Mouse (Mus musculus): Measurements from ENCODE around the gene Yif1a. TPM values are rescaled to one million over a fixed set of nuclear protein-coding genes. Genes with fewer than 3 reads are reported as not detected.
"Not testable (repeated sequence)": the region's sequence is repeated elsewhere in the genome, so short reads cannot be mapped to it uniquely, and the experiment has no call there.

Yif1a gene
- total RNA-seq, 2 experiments from 2014 or later: 21.6 to 25.5 TPM

DNA sequence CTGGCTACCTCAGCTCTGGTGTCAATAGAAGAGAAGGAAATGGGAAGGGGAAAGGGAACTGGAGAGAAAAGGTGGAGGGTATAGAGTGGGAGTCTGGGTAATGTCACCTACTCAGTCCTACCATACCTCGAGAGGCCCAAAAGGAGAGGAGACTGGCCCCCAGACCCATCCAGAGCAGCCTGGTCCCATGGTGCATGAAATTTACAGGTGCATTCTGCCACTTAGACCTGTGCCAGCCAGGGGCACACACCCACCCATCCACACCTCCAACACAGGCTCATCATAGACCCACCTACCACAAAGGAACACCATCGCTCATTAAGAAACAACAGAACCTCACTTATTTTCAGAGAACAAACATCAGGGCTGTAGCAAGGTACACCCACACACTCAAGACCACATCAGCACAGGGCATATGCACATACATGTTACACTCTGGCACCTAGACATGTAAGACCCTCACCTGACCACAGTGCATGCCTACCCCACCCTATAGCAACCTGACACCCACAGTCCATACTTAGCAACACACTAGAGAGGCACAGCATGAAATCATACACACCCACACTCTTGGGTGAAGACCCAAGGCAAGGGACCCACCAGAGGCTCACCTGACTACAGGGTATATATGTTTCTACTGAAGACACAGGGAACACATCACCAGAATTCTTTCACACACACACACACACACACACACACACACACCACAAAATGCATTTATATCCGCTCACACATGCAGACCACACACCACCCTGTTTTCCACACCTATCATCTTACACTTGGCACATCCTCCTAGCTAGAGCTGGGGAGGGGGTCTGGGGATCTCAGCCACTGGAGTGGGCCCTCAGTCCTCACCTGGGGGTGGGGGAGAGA lies 4.1 kb upstream of the Yif1a start:
- no peak for DNase-seq (ENCODE audit: low spot score in 2 of 2)

DNA sequence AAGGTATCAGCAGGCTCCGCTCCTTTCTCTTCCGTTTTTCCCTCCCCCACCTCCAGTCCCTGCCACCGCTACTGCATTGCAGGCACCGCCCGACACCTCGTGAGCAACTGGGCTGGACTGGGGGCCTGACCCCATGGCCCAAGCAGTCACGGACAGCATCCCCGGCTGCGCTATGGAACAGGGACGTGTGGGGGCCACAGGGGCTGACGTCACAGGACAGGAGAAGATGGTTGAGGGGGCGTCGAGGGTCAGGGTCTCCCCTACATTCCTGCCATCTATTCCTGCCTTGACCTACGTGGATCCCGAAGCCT lies 3.5 kb upstream of the Yif1a start:
- DNase-seq (ENCODE audit: low spot score in 2 of 2): no peak

- peak; percentile 63 to 73 for DNase-seq (ENCODE audit: low spot score in 2 of 2)
Measured at GRCm38 (mm10) chr19:5085145-5085863, 3.0 kb upstream of the Yif1a start, which contains the start of gene Tmem151a. TSS of gene Tmem151a (minus strand) at chr19:5085531.

DNA sequence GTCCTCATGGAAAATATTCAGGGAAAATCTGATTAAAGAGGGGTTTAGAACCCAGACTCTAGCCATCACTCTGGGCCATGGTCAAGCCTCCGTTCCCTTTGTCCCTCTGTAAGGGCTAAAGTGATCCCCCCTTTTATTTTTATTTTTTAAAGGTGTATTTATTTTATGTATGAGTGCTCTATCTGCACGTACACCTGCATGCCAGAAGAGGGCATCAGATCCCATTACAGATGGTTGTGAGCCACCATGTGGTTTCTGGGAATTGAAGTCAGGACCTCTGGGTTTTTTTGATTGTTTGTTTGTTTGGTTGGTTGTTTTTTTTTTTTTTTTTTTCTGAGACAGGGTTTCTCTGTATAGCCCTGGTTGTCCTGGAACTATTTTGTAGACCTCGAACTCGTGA lies 1.8 kb upstream of the Yif1a start:
- DNase-seq (ENCODE audit: low spot score in 2 of 2): not testable (repeated sequence)

DNA sequence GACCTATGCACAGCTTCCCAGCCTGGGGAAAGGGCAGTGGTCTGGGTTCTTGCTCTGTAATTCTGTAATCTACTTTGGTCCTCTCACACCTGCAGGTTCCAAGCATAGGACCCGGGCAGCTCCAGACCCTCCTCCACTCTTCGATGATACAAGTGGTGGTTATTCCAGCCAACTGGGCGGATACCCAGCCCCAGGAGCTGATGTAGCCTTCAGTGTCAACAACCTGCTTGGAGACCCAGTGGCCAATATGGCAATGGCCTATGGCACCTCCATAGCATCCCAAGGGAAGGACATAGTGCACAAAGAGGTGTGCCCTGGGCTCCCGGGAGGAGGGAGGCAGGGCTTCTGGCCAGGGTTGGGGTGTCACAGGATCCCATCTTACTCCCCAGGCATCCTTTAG lies 986 bp downstream of the Yif1a start:
- no peak for DNase-seq (ENCODE audit: low spot score in 2 of 2)

- DNase-seq (ENCODE audit: low spot score in 2 of 2): no peak
Measured at GRCm38 (mm10) chr19:5092083-5092482, 3.7 kb downstream of the Yif1a start.

GRCm38 (mm10) chr19:5093481-5094242 lies 5.3 kb downstream of the Yif1a start:
- DNase-seq (ENCODE audit: low spot score in 2 of 2): no peak

DNA sequence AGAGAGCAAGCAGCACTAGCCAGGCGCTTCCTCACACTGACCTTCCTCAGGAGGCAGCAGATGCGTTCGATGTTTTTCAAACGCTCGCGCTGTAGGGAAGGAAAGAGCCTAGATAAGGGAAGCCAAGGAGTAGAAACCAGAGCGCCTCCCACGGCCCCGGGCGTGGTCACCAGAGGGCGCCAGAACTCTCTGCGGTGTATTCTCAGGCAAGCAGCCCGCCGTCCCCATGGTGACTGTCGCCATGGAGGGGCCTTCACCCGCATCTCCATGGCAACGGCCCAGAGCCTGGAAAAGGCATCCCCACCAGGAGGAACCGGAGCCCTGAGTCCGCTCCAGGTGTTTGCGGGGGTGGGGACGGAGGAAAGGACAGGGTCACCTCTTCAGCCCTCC lies 5.9 kb downstream of the Yif1a start:
- peak; percentile 98 to 99 for DNase-seq (ENCODE audit: low spot score in 2 of 2)

GRCm38 (mm10) chr19:5094746-5095417 lies 6.5 kb downstream of the Yif1a start:
- no peak for DNase-seq (ENCODE audit: low spot score in 2 of 2)

DNA sequence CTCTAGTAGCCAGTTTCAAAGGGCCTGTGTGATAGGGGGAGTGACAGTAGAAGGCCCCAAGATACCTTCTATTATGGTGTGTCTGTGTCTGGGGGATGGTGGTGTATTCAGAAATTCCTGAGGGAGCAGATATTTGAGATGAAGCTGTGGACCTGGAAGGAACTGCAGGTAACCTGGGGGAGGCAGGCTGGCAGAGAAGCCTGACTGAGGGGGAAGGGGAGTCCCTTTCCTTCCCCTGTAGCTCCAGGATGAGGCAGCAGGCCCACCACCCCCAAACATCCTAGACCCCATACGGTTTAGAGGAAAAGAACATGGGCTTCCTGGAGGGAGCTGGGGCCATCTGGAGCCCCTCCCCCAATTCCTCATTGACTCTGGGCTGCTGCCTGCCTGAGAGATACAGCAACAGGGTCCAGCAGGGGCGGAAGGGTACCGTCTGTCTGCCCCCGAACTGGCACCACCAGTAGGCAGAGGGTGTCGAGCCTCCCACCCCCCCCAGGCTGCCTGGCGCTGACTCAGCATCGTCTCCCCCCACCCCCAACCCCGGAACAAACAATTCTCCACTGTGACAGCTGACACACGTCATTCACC lies 7.6 kb downstream of the Yif1a start:
- no peak for DNase-seq (ENCODE audit: low spot score in 2 of 2)

DNA sequence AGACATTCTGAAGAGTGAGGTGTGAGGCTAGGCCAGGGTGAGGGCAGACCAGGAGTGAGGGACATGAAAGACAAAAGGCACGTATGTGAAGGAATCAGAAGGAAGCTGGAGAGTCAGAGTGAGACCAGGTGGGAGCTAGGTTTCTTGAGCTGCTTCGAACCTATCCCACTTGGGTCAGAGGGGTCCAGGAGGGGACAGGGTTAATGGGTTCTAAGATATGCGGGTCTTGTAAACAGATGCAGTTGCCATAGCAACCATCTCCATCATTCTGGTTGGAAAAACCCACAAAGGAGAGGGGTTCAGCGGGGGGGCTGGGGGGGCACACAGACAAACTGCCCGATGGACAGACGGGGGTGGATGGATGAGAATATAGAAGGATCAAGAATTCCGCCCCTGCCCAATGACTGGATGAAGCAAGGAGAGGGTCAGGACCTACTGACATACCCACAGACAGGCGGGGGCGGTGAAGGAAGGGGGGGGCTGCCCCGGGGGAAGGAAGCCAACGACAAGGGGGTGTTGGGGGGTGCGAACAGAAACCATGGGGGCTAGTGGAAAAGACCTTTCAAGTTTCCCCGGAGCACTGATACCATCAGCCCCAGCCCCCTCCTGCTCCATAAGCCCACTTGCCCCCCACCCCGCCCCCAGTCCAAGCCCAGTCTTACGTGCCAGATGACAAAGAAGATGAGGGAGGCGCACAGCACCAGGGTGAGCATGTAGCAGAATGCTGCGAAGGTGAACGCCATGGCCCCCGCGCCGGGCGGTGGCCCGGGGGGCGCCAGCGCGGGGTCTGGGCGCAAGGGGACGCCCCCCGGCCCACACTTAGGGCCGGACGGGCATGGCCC lies 9.4 kb downstream of the Yif1a start:
- DNase-seq (ENCODE audit: low spot score in 2 of 2): no peak

- peak; percentile 67 to 86 for DNase-seq (ENCODE audit: low spot score in 2 of 2)
Measured at GRCm38 (mm10) chr19:5098363-5099143, 10.2 kb downstream of the Yif1a start, which contains the start of gene Cnih2. TSS of gene Cnih2 (minus strand) at chr19:5098521.

GRCm38 (mm10) chr19:5106074-5106473 lies 17.7 kb downstream of the Yif1a start:
- no peak for DNase-seq (ENCODE audit: low spot score in 2 of 2)

- peak; percentile 98 to 99 for DNase-seq (ENCODE audit: low spot score in 2 of 2)
Measured at GRCm38 (mm10) chr19:5106731-5107191, 18.4 kb downstream of the Yif1a start, which contains the start of gene Rab1b. TSS of gene Rab1b (minus strand) at chr19:5107072.

DNA sequence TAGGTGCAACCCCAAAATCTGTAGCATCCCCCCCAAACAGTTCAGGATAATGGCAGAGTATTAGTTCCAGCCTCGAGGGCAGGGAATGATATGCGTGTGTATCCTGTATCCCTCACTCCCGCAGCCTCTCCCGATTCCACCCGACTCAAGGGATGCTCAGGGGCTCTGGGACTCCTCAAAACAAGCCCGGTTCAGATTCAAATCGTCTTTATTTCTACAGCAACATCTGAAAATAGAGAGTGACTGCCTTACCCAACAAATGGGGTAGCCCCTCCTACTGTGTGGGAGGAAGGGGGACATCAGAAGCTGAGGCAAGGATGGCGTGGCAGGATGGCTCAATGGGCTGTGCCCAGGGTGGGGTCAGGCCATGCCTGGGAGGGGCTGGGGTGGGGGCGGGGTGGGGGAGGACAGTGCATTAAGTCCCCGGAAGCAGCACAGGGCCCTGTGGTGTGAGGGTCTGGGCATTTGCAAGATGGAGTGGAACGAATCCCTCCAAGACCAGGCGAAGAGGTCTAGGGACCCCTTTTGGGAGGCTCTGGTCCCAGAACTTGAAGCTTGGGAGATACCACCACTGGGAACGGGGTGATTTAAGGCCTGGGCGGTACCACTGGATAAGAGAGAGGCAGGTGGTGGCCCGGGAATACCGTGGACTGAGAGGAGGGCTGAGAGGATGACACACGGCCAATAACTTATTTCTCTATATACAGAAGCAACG lies 19.4 kb downstream of the Yif1a start:
- no peak for DNase-seq (ENCODE audit: low spot score in 2 of 2)

- DNase-seq (ENCODE audit: low spot score in 2 of 2): peak in 1 of 2 experiments; percentile 30
Measured at GRCm38 (mm10) chr19:5108271-5108575, 19.9 kb downstream of the Yif1a start.

- no peak for DNase-seq (ENCODE audit: low spot score in 2 of 2)
Measured at GRCm38 (mm10) chr19:5108702-5109101, 20.4 kb downstream of the Yif1a start.
